Mouse (Mus musculus) olfactory bulb, adult 2 months (tissue): ENCODE results near the gene Filip1.
A peak's percentile ranks its signal among the peaks of the same experiment; 100 is the strongest.

Experiments
- CTCF ChIP-seq: fragments of 200-500 bp; IDR thresholded peaks from 2 replicates; pipeline ENCODE4 v1.5.1; 2012; ENCODE audit warnings: low read depth, mild to moderate bottlenecking, low read length, moderate library complexity; ENCODE audit not compliant: insufficient read depth
- POLR2A ChIP-seq: fragments of 200-500 bp; IDR thresholded peaks from 2 replicates; pipeline ENCODE4 v1.6.1; 2012; ENCODE audit warnings: mild to moderate bottlenecking, low read depth, low read length, moderate library complexity; ENCODE audit not compliant: insufficient read depth

DNA sequence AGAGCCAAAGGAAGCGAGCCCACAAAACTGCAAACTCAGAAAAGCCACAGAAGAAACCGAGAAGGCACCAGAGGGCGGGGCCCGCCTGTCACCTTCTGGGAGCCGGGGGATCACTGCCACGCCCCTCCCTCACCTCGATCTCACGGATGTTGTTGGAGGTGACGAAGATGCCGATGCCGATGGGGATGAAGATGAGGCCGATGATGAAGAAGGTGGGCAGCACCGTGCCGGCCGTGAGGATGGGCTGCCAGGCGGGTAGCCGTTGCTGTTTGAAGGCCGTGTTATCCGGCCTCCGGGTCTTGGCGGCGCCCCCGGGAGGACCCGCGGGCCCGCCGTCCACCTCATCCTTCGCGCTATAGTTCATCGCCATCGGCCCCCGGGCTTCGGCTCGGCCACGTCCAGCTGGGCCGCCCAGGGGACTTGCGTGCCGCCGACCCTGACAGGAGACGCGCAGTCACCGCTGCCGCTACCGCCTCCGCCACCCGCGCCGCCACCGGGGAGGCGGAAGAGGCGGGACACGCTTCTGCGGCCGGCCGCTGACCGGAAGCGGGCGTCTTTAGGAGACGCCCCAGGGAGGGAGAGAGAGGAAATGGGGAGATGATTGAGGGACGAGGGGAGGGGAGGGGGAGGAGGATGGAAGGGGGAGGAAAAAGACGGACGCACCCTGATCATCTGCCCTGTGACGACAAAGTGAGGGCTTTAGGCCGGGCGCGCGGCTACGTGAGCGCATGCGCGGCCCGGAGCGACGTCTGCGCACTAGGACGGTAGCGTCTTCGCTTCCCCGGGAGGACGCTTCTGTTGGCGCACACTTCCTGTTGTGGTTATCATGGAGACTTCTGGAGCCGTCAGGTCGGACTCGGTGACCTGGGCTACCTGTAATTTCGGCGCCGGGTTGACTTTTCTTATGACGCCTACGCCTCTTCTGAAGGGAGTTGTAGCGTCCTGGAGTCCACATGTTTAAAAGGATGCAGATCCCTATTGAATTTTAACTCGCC, 219.5 kb downstream of the Filip1 start, which contains the start of gene Tmem30a:
- TF ChIP-seq CTCF (no peak), POLR2A (peak; percentile 72)
